Mouse (Mus musculus) hindbrain, embryonic 14.5 days (tissue): ENCODE results near the gene Cdk15. TPM values are rescaled to one million over a fixed set of nuclear protein-coding genes. Genes with fewer than 3 reads are reported as not detected.

ENCODE experiments used
- ATAC-seq: fragments of 200-750 bp; cut with Nextera tagmentation; 2 replicates; pipeline ENCODE4 v1.8.0; 2017; ENCODE audit warnings: moderate number of reproducible peaks, mild to moderate bottlenecking, moderate TSS enrichment, moderate library complexity; ENCODE audit not compliant: low FRiP score
- DNase-seq: peaks from one replicate; pipeline ENCODE4 v3.0.0-alpha.2; 2015; ENCODE audit warnings: low spot score
- H3K27ac ChIP-seq: fragments of 300-500 bp; sonication (generic); 2 replicates; pipeline ENCODE4 v1.5.1; 2014; ENCODE audit warnings: mild to moderate bottlenecking, moderate library complexity
- H3K27me3 ChIP-seq: fragments of 300-500 bp; sonication (generic); 2 replicates; pipeline ENCODE4 v1.6.1; 2014; ENCODE audit warnings: mild to moderate bottlenecking, low read length, mixed read lengths; ENCODE audit not compliant: control insufficient read depth, insufficient read depth
- H3K36me3 ChIP-seq: fragments of 300-500 bp; sonication (generic); replicated peaks from 2 replicates; pipeline ENCODE4 v1.6.1; 2014; ENCODE audit not compliant: control insufficient read depth, insufficient read depth
- H3K4me1 ChIP-seq: fragments of 300-500 bp; sonication (generic); replicated peaks from 2 replicates; pipeline ENCODE4 v1.6.1; 2014; ENCODE audit warnings: antibody characterized with exemption, low read length, mixed read lengths; ENCODE audit not compliant: control insufficient read depth, insufficient read depth
- H3K4me2 ChIP-seq: fragments of 300-500 bp; sonication (generic); replicated peaks from 2 replicates; pipeline ENCODE4 v1.6.1; 2014; ENCODE audit warnings: mild to moderate bottlenecking, moderate library complexity
- H3K4me3 ChIP-seq: fragments of 300-500 bp; sonication (generic); replicated peaks from 2 replicates; pipeline ENCODE4 v1.5.1; 2014; ENCODE audit warnings: mild to moderate bottlenecking, low read length
- H3K9ac ChIP-seq: fragments of 300-500 bp; sonication (generic); 2 replicates; pipeline ENCODE4 v1.6.1; 2014
- H3K9me3 ChIP-seq: fragments of 300-500 bp; sonication (generic); 2 replicates; pipeline ENCODE4 v1.6.1; 2016; ENCODE audit warnings: low read length; ENCODE audit not compliant: control insufficient read depth
- WGBS: fragments of 180-500 bp; shearing (Covaris S2); extraction: QIAGEN DNeasy Blood & Tissue Kit; methylation state at CpG from one replicate; pipeline ENCODE4 v1.1.7; 2014; 5-methylcytosine and 5-hydroxymethylcytosine counted together
- polyA plus RNA-seq: library from polyadenylated mRNA; unstranded; fragments of >200 nt; fragmentation: Nextera tagmentation; extraction: Ambion mirVana; gene quantifications from 2 replicates; pipeline ENCODE4 v1.2.1, GENCODE M21; 2014

The Cdk15 gene
- polyA plus RNA-seq, 1 experiment from 2014 or later: 0.88 TPM

DNA sequence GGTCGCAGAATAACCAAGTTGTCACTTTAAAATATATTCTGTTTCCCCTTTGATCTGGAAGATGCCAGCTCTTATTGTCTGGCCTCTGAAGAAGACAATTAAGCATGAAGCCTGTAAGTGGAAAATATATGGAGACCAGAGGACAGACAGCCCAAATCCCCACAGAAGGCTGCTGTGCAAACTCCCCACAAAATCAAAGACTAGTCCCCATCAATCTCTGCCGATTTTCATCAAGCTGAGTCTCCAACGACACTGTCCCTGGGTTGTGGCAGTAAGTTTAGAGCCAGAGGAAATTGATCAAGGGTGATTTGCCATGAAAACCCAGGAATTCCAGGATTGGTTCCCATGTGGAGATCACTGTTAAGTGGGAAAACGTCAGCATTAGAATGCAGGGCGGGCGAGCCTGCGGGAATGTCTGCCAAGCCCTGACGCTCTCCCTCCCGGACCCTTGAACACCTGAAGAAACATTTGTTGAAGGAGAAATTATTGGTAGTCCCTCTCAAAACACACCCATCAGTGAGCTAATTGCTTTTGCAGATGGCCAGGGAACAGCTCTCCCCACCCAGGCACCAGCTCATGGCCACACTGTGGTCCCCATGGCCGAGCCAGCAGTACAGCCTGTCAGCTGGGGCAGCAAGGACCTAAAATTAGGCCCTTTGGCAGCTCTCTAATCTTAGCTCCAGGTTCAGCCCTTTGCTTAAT is 77.3 kb downstream of the Cdk15 start:
- Histone ChIP-seq H3K4me3 (no peak overlapping the region), H3K4me2 (no peak overlapping the region), H3K27me3 (no peaks in the 10 kb centered on the region), H3K9ac (no peak overlapping the region), H3K27ac (no peak overlapping the region), H3K36me3 (no peaks in the 10 kb centered on the region), H3K4me1 (peaks cover 25% of the 10 kb centered on the region), H3K9me3 (no peaks in the 10 kb centered on the region)
- ATAC-seq: no peak
- 34% methylated on average over 10 of the region's 10 CpGs for WGBS
- DNase-seq: no peak

DNA sequence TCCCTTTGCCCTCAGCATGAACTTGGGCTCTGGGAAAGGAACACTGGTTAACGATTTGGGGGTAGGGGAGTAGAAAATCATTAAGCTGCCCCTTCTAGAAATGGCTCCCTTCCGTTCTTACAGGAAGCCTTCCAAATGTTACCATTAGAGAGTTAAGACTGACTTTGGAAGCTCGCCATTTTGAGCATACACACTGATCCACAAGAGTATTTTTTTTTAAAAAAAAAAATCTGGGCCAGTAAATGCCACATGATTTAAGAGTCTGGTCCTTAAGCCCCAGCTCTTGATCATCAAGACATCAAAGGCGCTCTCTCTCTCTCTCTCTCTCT is 77.8 kb downstream of the Cdk15 start:
- Histone ChIP-seq H3K36me3 (no peaks in the 10 kb centered on the region), H3K9ac (no peak overlapping the region), H3K4me2 (no peak overlapping the region), H3K27me3 (no peaks in the 10 kb centered on the region), H3K4me1 (peaks cover 25% of the 10 kb centered on the region), H3K27ac (no peak overlapping the region), H3K9me3 (no peaks in the 10 kb centered on the region), H3K4me3 (no peak overlapping the region)
- ATAC-seq: no peak
- DNase-seq: no peak
- WGBS: 58% methylated on average over 4 of the region's 4 CpGs

DNA sequence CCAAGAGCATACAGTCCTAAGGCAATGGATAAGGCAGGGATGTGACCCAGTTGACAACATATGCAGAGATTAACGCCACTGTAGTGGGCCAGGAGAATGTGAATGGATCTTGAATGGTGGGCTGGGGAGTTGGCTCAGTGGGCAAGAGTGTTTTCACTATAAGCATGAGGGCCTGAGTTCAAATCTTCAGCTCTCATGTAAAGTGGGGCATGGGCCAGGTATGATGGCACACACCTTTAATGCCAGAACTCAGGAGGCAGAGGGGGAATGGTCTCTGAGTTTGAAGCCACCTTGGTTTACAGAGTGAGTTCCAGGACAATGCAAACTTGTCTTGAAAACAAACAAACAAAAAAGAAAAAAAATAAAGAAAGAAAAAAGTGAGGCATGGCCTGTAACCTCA is 79.5 kb downstream of the Cdk15 start:
- Histone ChIP-seq H3K27ac (no peak overlapping the region), H3K4me2 (no peak overlapping the region), H3K9ac (no peak overlapping the region), H3K4me1 (peaks cover 31% of the 10 kb centered on the region), H3K9me3 (no peaks in the 10 kb centered on the region), H3K27me3 (no peaks in the 10 kb centered on the region), H3K4me3 (no peak overlapping the region), H3K36me3 (no peaks in the 10 kb centered on the region)
- ATAC-seq (no peak), DNase-seq (no peak)
- WGBS: 85% methylated on average over 1 of the region's 1 CpGs

DNA sequence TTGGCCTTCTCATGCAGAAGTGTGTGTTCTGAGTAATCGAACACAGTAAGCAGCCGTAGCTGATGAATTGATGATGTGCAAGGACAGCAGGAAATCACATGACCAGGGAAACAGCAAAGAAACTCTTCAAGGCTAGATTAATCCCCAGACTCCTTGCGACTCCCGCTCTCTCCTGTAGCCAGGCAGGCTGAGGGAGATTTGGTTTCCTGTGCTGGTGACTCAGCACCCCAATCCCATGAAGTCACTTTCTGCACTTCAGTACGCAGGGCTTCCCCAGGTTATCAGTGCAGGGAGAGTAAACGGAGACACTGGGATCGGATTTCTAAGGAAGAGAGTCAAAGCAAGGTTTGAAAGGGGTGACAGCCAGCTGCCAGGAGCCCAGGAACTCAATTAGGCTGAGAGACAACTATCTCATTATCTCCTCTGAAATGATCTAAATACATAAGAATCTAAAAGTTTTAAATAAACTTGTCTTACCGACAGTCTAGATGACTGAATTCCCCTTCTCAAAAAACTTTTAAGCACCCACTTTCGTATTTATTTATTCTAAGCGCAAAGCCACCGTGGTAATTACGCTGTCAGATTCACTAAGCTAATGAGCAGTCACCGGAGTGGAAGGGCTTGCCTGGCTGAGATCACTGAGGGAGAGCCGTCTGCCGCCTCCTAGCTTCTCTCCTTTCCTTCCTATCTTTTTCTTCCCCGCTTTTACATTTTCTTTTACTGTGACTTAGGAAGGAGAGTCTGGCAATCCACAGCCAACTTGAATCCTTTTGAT is 84.3 kb downstream of the Cdk15 start:
- Histone ChIP-seq H3K4me1 (peaks cover 10% of the 10 kb centered on the region; the same call in 1 of the 2 replicates), H3K27ac (no peak overlapping the region), H3K4me2 (peak overlapping the region; percentile 27), H3K9me3 (peaks cover 6% of the 10 kb centered on the region; the same call in 1 of the 2 replicates), H3K27me3 (no peaks in the 10 kb centered on the region), H3K4me3 (no peak overlapping the region), H3K36me3 (no peaks in the 10 kb centered on the region), H3K9ac (no peak overlapping the region)
- 6% methylated on average over 16 of the region's 16 CpGs for WGBS
- peak; percentile 61 for DNase-seq
- ATAC-seq: no peak

DNA sequence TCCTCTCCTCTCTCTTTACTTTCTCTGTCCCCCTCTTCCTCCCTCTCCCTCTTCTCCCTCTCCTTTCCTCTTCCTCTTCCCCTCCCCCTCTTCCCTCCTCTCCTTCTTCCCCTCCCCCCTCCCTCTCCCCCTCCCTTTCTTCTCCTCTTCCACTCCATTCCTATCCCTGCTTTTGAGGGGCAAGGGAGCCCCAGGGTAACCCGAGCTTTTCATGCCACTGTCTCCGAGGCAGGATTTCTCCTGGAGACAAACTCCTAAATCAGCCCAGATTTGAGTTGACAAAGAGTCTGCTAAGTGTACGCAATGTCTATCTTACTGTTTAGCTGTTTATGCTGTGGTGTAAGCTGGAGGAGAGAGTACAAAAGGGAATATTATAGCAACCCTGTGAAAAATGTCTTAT is 85.0 kb downstream of the Cdk15 start:
- Histone ChIP-seq H3K27ac (no peak overlapping the region), H3K9me3 (peaks cover 6% of the 10 kb centered on the region; the same call in 1 of the 2 replicates), H3K27me3 (no peaks in the 10 kb centered on the region), H3K9ac (no peak overlapping the region), H3K4me2 (no peak overlapping the region), H3K4me1 (peaks cover 10% of the 10 kb centered on the region; the same call in 1 of the 2 replicates), H3K4me3 (no peak overlapping the region), H3K36me3 (no peaks in the 10 kb centered on the region)
- DNase-seq (no peak), ATAC-seq (no peak)
- 17% methylated on average over 3 of the region's 3 CpGs for WGBS

DNA sequence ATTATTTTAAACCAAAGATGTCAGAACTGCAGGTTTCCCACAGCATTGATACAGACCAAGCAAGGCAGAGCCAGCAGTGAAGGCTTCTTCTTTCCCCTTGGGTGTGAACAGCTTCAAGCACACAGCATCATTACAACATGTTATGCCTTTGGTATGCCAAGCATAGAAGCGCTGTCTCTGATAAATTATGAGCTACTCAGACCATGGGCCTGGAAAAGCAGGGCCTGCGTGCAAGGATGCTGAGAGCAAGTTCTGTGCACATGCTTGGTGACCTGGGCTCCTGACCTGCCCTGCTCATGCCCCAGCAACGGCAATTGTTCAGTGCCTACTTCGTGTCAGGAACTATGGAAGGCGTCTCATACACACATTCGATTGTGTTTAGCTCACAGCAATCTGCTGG is 85.4 kb downstream of the Cdk15 start:
- peaks cover 6% of the 10 kb centered on the region; the same call in 1 of the 2 replicates for H3K9me3 ChIP-seq
- DNase-seq (no peak), ATAC-seq (no peak)
- H3K27me3 ChIP-seq: no peaks in the 10 kb centered on the region
- no peak overlapping the region for H3K27ac ChIP-seq
- H3K4me3 ChIP-seq: no peak overlapping the region
- peaks cover 10% of the 10 kb centered on the region; the same call in 1 of the 2 replicates for H3K4me1 ChIP-seq
- H3K36me3 ChIP-seq: no peaks in the 10 kb centered on the region
- H3K9ac ChIP-seq: no peak overlapping the region
- H3K4me2 ChIP-seq: no peak overlapping the region
- 42% methylated on average over 6 of the region's 6 CpGs for WGBS

DNA sequence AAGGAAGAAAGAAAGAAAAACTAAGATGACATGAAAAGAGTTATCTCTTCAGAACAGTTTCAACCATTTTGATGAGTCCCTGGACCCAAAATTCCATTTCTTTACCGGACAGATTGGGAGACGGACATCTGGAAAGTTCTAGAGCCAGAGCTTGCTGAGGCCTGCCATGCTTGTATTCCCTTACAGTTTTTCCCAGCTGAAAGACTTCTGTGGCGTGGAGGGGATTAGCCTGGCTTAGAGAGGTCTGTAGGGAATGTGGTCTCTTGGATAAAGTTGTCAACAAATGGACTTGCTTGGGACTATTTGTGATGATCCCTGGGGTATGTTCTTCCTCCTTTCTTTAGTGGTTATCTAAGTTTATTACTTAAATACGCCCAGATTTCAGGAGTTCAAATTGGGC is 96.0 kb downstream of the Cdk15 start:
- Histone ChIP-seq H3K4me3 (no peak overlapping the region), H3K9ac (no peak overlapping the region), H3K9me3 (peaks cover 6% of the 10 kb centered on the region; the same call in 1 of the 2 replicates), H3K4me2 (no peak overlapping the region), H3K27ac (no peak overlapping the region), H3K27me3 (no peaks in the 10 kb centered on the region), H3K4me1 (no peaks in the 10 kb centered on the region), H3K36me3 (no peaks in the 10 kb centered on the region)
- 83% methylated on average over 4 of the region's 4 CpGs for WGBS
- DNase-seq: no peak
- no peak for ATAC-seq

DNA sequence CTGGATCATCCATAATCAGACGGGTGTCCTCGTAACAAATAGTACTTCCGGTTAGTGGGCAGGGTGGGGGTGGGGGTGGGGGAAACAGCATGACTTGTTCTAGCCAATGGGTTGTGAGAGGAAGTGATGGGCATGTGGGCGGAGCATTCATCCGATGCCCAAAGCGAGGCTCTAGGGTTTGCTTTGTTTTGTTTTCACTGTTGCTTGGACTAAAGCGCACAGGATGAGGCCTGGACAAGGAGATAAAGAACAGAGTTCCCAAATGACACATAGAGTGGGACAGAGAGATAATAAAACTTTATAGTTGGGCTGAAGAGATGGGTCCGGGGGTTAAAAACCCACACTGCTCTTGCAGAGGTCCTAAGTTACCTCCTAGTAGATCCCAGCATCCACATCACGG is 98.7 kb downstream of the Cdk15 start:
- 87% methylated on average over 9 of the region's 9 CpGs for WGBS
- ATAC-seq: no peak
- H3K4me3 ChIP-seq: no peak overlapping the region
- no peak overlapping the region for H3K4me2 ChIP-seq
- no peaks in the 10 kb centered on the region for H3K4me1 ChIP-seq
- 0 out of 2 replicates have a peak, but pooled peaks cover under 1% of the 10 kb centered on the region for H3K9me3 ChIP-seq
- no peaks in the 10 kb centered on the region for H3K27me3 ChIP-seq
- H3K27ac ChIP-seq: no peak overlapping the region
- H3K9ac ChIP-seq: no peak overlapping the region
- DNase-seq: no peak
- H3K36me3 ChIP-seq: no peaks in the 10 kb centered on the region

DNA sequence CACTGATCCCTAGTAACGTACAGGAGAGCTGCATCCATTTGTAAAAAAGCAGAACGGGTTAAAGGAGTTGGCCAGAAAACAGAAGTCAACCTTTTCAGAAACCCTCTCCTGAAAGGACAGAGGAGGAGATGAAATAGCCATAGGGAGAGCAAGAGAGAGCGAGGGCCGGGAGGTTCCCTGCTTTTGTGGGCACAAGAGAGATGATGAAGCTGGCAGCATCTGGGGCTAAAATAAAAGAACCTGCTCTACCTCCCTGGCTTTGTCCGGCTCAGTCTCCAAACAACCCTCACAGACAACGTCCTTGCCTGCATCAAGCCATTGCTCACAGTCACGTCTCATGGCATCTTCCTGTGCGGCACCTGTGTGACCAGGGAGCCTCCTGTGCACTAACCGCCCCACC is 102.4 kb downstream of the Cdk15 start:
- H3K27ac ChIP-seq: no peak overlapping the region
- DNase-seq: no peak
- H3K4me1 ChIP-seq: no peaks in the 10 kb centered on the region
- no peaks in the 10 kb centered on the region for H3K36me3 ChIP-seq
- H3K4me3 ChIP-seq: no peak overlapping the region
- ATAC-seq: no peak
- no peaks in the 10 kb centered on the region for H3K27me3 ChIP-seq
- H3K4me2 ChIP-seq: no peak overlapping the region
- no peaks in the 10 kb centered on the region for H3K9me3 ChIP-seq
- H3K9ac ChIP-seq: no peak overlapping the region
- WGBS: 91% methylated on average over 9 of the region's 9 CpGs
